Mouse (Mus musculus): ENCODE results near the gene Fkbp5.

DNA sequence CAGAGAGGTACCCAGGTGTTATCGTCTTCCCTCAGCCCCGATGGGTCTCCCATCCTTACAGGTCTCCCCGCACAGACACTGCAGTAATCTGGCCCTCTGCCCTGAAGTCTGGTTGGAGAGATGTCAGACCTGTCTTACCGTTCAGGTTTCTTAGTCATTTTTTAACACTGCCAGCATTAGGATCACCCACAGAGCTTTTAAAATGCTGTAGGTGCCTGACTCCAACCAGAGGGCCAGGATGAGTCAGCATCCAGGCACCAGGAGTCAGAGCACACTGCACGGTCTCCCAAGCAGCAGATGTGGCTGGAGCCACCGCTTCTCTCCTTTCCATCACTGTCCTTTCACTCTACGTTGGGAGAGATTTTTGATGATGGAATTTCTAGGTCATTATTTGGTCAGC, 69.5 kb downstream of the Fkbp5 start:
- TF ChIP-seq CTCF (IDR thresholded peaks at IDR 0.05; ENCODE audit: control insufficient read depth, insufficient read depth, low read length) (no peak), POLR2A (IDR thresholded peaks at IDR 0.05; ENCODE audit: borderline replicate concordance, control insufficient read depth, low read depth, low read length) (no peak)
